Mouse (Mus musculus) layer of hippocampus, postnatal 14 days (tissue): Measurements from ENCODE around the gene Hs3st3b1. TPM values are rescaled to one million over a fixed set of nuclear protein-coding genes. Genes with fewer than 3 reads are reported as not detected.

ENCODE experiments used
- DNase-seq, 2 experiments: peaks; one replicate each; pipeline ENCODE4 v3.0.0; 2021 to 2022; ENCODE audit warnings: low spot score in 2 of 2, mixed read lengths in 1 of 2
- total RNA-seq, 2 experiments: library from RNA; stranded (reverse); gene quantifications; 2 replicates each; pipeline ENCODE4 v1.2.3; 2021

Gene Hs3st3b1
- total RNA-seq, 2 experiments from 2014 or later: 0.48 to 0.62 TPM

GRCm38 (mm10) chr11:63891479-63892020 is 30.5 kb downstream of the Hs3st3b1 start:
- no peak for DNase-seq

GRCm38 (mm10) chr11:63883385-63883784 is 38.7 kb downstream of the Hs3st3b1 start:
- no peak for DNase-seq

GRCm38 (mm10) chr11:63880296-63880695 is 41.8 kb downstream of the Hs3st3b1 start:
- no peak for DNase-seq

GRCm38 (mm10) chr11:63879261-63879660 is 42.8 kb downstream of the Hs3st3b1 start:
- no peak for DNase-seq

- DNase-seq: no peak
Observed at GRCm38 (mm10) chr11:63878616-63879015, 43.5 kb downstream of the Hs3st3b1 start.

GRCm38 (mm10) chr11:63862746-63863145 is 59.3 kb downstream of the Hs3st3b1 start:
- no peak for DNase-seq

GRCm38 (mm10) chr11:63861982-63862381 is 60.1 kb downstream of the Hs3st3b1 start:
- no peak for DNase-seq

GRCm38 (mm10) chr11:63851041-63851730 is 70.9 kb downstream of the Hs3st3b1 start:
- no peak for DNase-seq

- no peak for DNase-seq
Observed at GRCm38 (mm10) chr11:63850261-63850660, 71.8 kb downstream of the Hs3st3b1 start.

GRCm38 (mm10) chr11:63845379-63845778 is 76.7 kb downstream of the Hs3st3b1 start:
- no peak for DNase-seq

GRCm38 (mm10) chr11:63844701-63845100 is 77.4 kb downstream of the Hs3st3b1 start:
- no peak for DNase-seq

- DNase-seq: no peak
Observed at GRCm38 (mm10) chr11:63837526-63837925, 84.6 kb downstream of the Hs3st3b1 start.

Other genes starting within 250 kb of the Hs3st3b1 start
- gene Cox10, start 157.2 kb upstream of the Hs3st3b1 start, total RNA-seq: 10 to 100 TPM; 23.5 to 25.8 TPM